Mouse (Mus musculus) liver, embryonic 15.5 days (tissue): ENCODE data around the gene Crk. TPM values are rescaled to one million over a fixed set of nuclear protein-coding genes. Genes with fewer than 3 reads are reported as not detected.

ENCODE experiments used
- ATAC-seq: fragments of 200-750 bp; cut with Nextera tagmentation; 2 replicates; pipeline ENCODE4 v1.8.0; 2017; ENCODE audit warnings: moderate number of reproducible peaks, mild to moderate bottlenecking, moderate library complexity; ENCODE audit not compliant: insufficient read depth
- H3K27ac ChIP-seq: fragments of 300-500 bp; sonication (generic); replicated peaks from 2 replicates; pipeline ENCODE4 v1.5.1; 2015; ENCODE audit warnings: mild to moderate bottlenecking, inconsistent platforms
- H3K27me3 ChIP-seq: fragments of 300-500 bp; sonication (generic); 2 replicates; pipeline ENCODE4 v1.6.1; 2015; ENCODE audit warnings: mild to moderate bottlenecking, inconsistent platforms
- H3K36me3 ChIP-seq: fragments of 300-500 bp; sonication (generic); replicated peaks from 2 replicates; pipeline ENCODE4 v1.6.1; 2015; ENCODE audit warnings: moderate library complexity, mild to moderate bottlenecking, inconsistent platforms
- H3K4me1 ChIP-seq: fragments of 300-500 bp; sonication (generic); replicated peaks from 2 replicates; pipeline ENCODE4 v1.6.1; 2015; ENCODE audit warnings: inconsistent platforms
- H3K4me2 ChIP-seq: fragments of 300-500 bp; sonication (generic); 2 replicates; pipeline ENCODE4 v1.6.1; 2015; ENCODE audit warnings: moderate library complexity, mild to moderate bottlenecking, inconsistent platforms
- H3K4me3 ChIP-seq: fragments of 300-500 bp; sonication (generic); replicated peaks from 2 replicates; pipeline ENCODE4 v1.5.1; 2015; ENCODE audit warnings: mild to moderate bottlenecking, inconsistent platforms
- H3K9ac ChIP-seq: fragments of 300-500 bp; sonication (generic); 2 replicates; pipeline ENCODE4 v1.6.1; 2015; ENCODE audit warnings: moderate library complexity, mild to moderate bottlenecking, inconsistent platforms
- H3K9me3 ChIP-seq: fragments of 300-500 bp; sonication (generic); replicated peaks from 2 replicates; pipeline ENCODE4 v1.6.1; 2016; ENCODE audit warnings: inconsistent platforms
- WGBS: fragments of 180-500 bp; shearing (Covaris S2); methylation state at CpG from one replicate; pipeline ENCODE4 v1.1.7; 2015; ENCODE audit warnings: mixed read lengths; ENCODE audit not compliant: insufficient replicate concordance; 5-methylcytosine and 5-hydroxymethylcytosine counted together
- polyA plus RNA-seq: library from polyadenylated mRNA; unstranded; fragments of >200 nt; fragmentation: Nextera tagmentation; extraction: Ambion mirVana; gene quantifications from 2 replicates; pipeline ENCODE4 v1.2.1, GENCODE M21; 2015

The Crk gene
- polyA plus RNA-seq, 1 experiment from 2014 or later, result 32.3 TPM

DNA sequence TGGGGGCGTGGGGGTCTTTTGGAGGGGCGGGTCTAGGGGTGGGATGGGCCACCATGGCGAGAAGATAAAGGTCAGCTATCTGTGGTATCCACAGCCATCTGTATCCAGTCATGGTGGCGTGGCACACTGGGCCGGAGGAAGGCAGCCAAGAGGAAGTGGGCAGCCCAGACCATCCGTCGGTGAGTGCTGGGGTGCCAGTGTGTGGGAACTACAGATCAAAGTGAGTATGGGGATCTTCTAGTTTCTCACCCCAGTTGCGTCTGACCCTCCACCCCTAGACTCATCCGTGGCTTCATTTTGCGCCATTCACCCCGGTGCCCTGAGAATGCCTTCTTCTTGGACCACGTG is 9.2 kb upstream of the Crk start:
- WGBS, result 69% methylated on average over 12 of the region's 12 CpGs
- H3K4me3 ChIP-seq, result no peak overlapping the region
- H3K4me1 ChIP-seq, result 0 out of 2 replicates have a peak, but pooled peaks cover 3% of the 10 kb centered on the region
- peaks cover 87% of the 10 kb centered on the region for H3K36me3 ChIP-seq
- no peaks in the 10 kb centered on the region for H3K9me3 ChIP-seq
- H3K4me2 ChIP-seq, result no peak overlapping the region
- no peaks in the 10 kb centered on the region for H3K27me3 ChIP-seq
- no peak overlapping the region for H3K9ac ChIP-seq
- no peak overlapping the region for H3K27ac ChIP-seq
- no peak for ATAC-seq

GRCm38 (mm10) chr11:75671426-75672180 is 7.5 kb upstream of the Crk start:
- Histone ChIP-seq H3K36me3 (peaks cover 71% of the 10 kb centered on the region), H3K4me2 (no peak overlapping the region), H3K4me3 (no peak overlapping the region), H3K9ac (no peak overlapping the region), H3K4me1 (0 out of 2 replicates have a peak, but pooled peaks cover 3% of the 10 kb centered on the region), H3K27me3 (no peaks in the 10 kb centered on the region), H3K9me3 (no peaks in the 10 kb centered on the region), H3K27ac (no peak overlapping the region)
- WGBS, result 80% methylated on average over 22 of the region's 22 CpGs
- no peak for ATAC-seq

- no peak for ATAC-seq
- 80% methylated on average over 5 of the region's 5 CpGs for WGBS
- H3K4me3 ChIP-seq, result no peak overlapping the region
- H3K4me1 ChIP-seq, result peaks cover 13% of the 10 kb centered on the region
- H3K36me3 ChIP-seq, result peaks cover 54% of the 10 kb centered on the region
- no peak overlapping the region for H3K4me2 ChIP-seq
- H3K9ac ChIP-seq, result no peak overlapping the region
- H3K27ac ChIP-seq, result no peak overlapping the region
- H3K27me3 ChIP-seq, result no peaks in the 10 kb centered on the region
- H3K9me3 ChIP-seq, result no peaks in the 10 kb centered on the region
Measured at GRCm38 (mm10) chr11:75673411-75673810, 5.6 kb upstream of the Crk start.

DNA sequence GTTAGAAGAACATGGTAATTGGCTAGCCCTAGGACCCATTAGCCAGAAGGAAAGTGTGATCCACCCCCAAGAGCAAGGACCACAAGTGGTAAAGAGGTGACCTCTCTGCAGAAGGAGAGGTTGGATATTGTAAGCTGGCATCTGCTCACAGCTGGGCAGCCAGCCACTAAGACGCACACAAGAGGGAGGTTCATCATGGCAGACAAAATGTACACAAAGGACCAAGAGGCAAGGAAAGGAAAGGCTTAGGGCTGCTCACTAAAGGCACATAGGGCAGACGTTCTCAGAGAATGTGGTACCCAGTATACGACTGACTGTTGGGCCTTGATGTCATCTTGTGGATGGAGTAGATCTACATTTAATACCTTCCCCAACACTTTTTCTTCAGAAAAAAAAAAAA is 4.2 kb upstream of the Crk start:
- 72% methylated on average over 3 of the region's 3 CpGs for WGBS
- peaks cover 15% of the 10 kb centered on the region for H3K4me1 ChIP-seq
- no peaks in the 10 kb centered on the region for H3K9me3 ChIP-seq
- H3K9ac ChIP-seq, result no peak overlapping the region
- peaks cover 40% of the 10 kb centered on the region for H3K36me3 ChIP-seq
- no peak overlapping the region for H3K4me2 ChIP-seq
- no peak for ATAC-seq
- H3K27ac ChIP-seq, result no peak overlapping the region
- H3K4me3 ChIP-seq, result no peak overlapping the region
- no peaks in the 10 kb centered on the region for H3K27me3 ChIP-seq

GRCm38 (mm10) chr11:75677881-75678746 is 945 bp upstream of the Crk start:
- Histone ChIP-seq H3K27ac (peak overlapping the region; percentile 94), H3K9ac (peak overlapping the region; percentile 67), H3K4me2 (peak overlapping the region; percentile 83), H3K4me1 (peaks cover 39% of the 10 kb centered on the region), H3K4me3 (peak overlapping the region; percentile 97), H3K9me3 (no peaks in the 10 kb centered on the region), H3K27me3 (no peaks in the 10 kb centered on the region), H3K36me3 (peaks cover 25% of the 10 kb centered on the region)
- ATAC-seq, result no peak
- 84% methylated on average over 3 of the region's 3 CpGs for WGBS

GRCm38 (mm10) chr11:75679439-75680171 is 546 bp downstream of the Crk start:
- WGBS, result 0% methylated on average over 43 of the region's 43 CpGs
- Histone ChIP-seq H3K9ac (peak overlapping the region; percentile 99), H3K36me3 (peaks cover 32% of the 10 kb centered on the region), H3K27ac (peak overlapping the region; percentile 94), H3K27me3 (no peaks in the 10 kb centered on the region), H3K4me1 (peaks cover 40% of the 10 kb centered on the region), H3K4me3 (peak overlapping the region; percentile 97), H3K9me3 (no peaks in the 10 kb centered on the region), H3K4me2 (peak overlapping the region; percentile 83)
- ATAC-seq, result peak; percentile 61

- Histone ChIP-seq H3K9me3 (no peaks in the 10 kb centered on the region), H3K4me2 (no peak overlapping the region), H3K9ac (no peak overlapping the region), H3K4me3 (no peak overlapping the region), H3K4me1 (peaks cover 36% of the 10 kb centered on the region), H3K36me3 (peaks cover 60% of the 10 kb centered on the region), H3K27me3 (no peaks in the 10 kb centered on the region), H3K27ac (no peak overlapping the region)
- ATAC-seq, result no peak
- WGBS, result 94% methylated on average over 5 of the region's 5 CpGs
Measured at GRCm38 (mm10) chr11:75684462-75684861, 5.4 kb downstream of the Crk start.

- no peak overlapping the region for H3K4me3 ChIP-seq
- no peak overlapping the region for H3K4me2 ChIP-seq
- no peaks in the 10 kb centered on the region for H3K9me3 ChIP-seq
- H3K27ac ChIP-seq, result no peak overlapping the region
- H3K27me3 ChIP-seq, result no peaks in the 10 kb centered on the region
- 71% methylated on average over 2 of the region's 2 CpGs for whole genome bisulfite sequencing
- ATAC-seq, result no peak
- H3K4me1 ChIP-seq, result peaks cover 34% of the 10 kb centered on the region
- peaks cover 64% of the 10 kb centered on the region for H3K36me3 ChIP-seq
- no peak overlapping the region for H3K9ac ChIP-seq
Measured at GRCm38 (mm10) chr11:75684956-75685355, 5.9 kb downstream of the Crk start.

DNA sequence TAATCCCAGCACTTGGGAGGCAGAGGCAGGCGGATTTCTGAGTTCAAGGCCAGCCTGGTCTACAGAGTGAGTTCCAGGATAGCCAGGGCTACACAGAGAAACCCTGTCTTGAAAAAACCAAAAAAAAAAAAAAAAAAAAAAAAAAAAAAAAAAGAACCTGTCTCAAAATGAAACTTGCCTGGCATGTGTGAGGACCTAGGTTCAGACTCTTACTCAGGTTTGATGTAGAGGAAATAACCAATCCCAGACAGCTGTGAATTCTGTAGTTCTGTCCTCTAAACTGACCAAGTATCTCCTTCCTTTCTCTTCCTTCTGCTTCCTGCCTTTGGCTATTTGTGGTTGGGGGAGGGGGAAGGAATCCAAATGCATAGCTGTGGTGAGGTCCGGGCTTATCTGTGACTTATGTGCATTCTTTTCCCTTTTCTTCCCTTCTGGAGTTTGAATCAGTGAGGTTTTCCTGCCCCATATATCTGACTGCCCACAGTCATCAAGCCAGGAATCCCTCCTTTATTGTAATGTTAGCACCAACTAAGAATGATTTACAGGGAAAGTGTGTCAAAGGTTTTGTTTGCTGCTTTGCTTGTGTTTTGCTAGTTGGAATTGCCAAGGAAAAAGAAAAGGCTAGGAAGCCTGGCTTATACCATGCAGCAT is 8.4 kb downstream of the Crk start:
- WGBS, result 24% methylated on average over 2 of the region's 2 CpGs

DNA sequence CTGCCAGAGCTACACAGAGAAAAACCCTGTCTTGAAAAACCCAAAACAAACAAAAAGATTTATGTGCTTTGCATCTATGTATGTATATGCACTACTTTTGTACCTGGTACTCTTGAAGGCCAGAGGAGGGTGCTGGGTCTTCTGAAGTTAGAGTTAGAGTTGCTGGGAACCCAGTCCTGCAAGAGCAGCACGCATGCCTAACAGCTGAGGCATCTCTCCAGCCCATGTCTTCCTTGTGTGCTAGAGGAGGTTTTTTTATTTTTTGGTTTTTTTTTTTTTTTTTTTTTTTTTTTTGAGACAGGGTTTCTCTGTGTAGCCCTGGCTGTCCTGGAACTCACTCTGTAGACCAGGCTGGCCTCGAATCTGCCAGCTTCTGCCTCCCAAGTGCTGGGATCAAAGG is 9.1 kb downstream of the Crk start:
- no peak for ATAC-seq
- H3K4me2 ChIP-seq, result no peak overlapping the region
- H3K36me3 ChIP-seq, result peaks cover 74% of the 10 kb centered on the region
- H3K9me3 ChIP-seq, result no peaks in the 10 kb centered on the region
- H3K27ac ChIP-seq, result 0 out of 2 replicates have a peak overlapping the region, but pooled peaks have one; percentile 2
- H3K9ac ChIP-seq, result no peak overlapping the region
- no peak overlapping the region for H3K4me3 ChIP-seq
- peaks cover 13% of the 10 kb centered on the region for H3K4me1 ChIP-seq
- WGBS, result 86% methylated on average over 2 of the region's 2 CpGs
- H3K27me3 ChIP-seq, result no peaks in the 10 kb centered on the region

More for the DNA sequence above, 8.4 kb downstream of the Crk start:
- ATAC-seq, result no peak
- Histone ChIP-seq H3K27ac (0 out of 2 replicates have a peak overlapping the region, but pooled peaks have one; percentile 2), H3K4me2 (no peak overlapping the region), H3K27me3 (no peaks in the 10 kb centered on the region), H3K36me3 (peaks cover 75% of the 10 kb centered on the region), H3K4me3 (no peak overlapping the region), H3K4me1 (peaks cover 16% of the 10 kb centered on the region), H3K9me3 (no peaks in the 10 kb centered on the region), H3K9ac (no peak overlapping the region)
